Mouse (Mus musculus) forebrain, embryonic 16.5 days (tissue): ENCODE measurements around the gene Dok5. TPM values are rescaled to one million over a fixed set of nuclear protein-coding genes. Genes with fewer than 3 reads are reported as not detected.

Source experiments
- ATAC-seq: fragments of 200-750 bp; cut with Nextera tagmentation; 2 replicates; pipeline ENCODE4 v1.8.0; 2017; ENCODE audit warnings: mild to moderate bottlenecking, moderate library complexity
- H3K27ac ChIP-seq: fragments of 300-500 bp; sonication (generic); 2 replicates; pipeline ENCODE4 v1.5.1; 2014; ENCODE audit warnings: low read length, control low read depth
- H3K27me3 ChIP-seq: fragments of 300-500 bp; sonication (generic); replicated peaks from 2 replicates; pipeline ENCODE4 v1.6.1; 2014; ENCODE audit warnings: low read length; ENCODE audit not compliant: control insufficient read depth, insufficient read depth
- H3K36me3 ChIP-seq: fragments of 300-500 bp; sonication (generic); 2 replicates; pipeline ENCODE4 v1.6.1; 2014; ENCODE audit not compliant: control insufficient read depth, insufficient read depth
- H3K4me1 ChIP-seq: fragments of 300-500 bp; sonication (generic); replicated peaks from 2 replicates; pipeline ENCODE4 v1.6.1; 2014; ENCODE audit warnings: low read length; ENCODE audit not compliant: control insufficient read depth, insufficient read depth
- H3K4me2 ChIP-seq: fragments of 300-500 bp; sonication (generic); 2 replicates; pipeline ENCODE4 v1.6.1; 2014; ENCODE audit warnings: mild to moderate bottlenecking, low read length, control low read depth
- H3K4me3 ChIP-seq: fragments of 300-500 bp; sonication (generic); replicated peaks from 2 replicates; pipeline ENCODE4 v1.5.1; 2014; ENCODE audit warnings: mild to moderate bottlenecking, low read length, control low read depth
- H3K9ac ChIP-seq: fragments of 300-500 bp; sonication (generic); replicated peaks from 2 replicates; pipeline ENCODE4 v1.6.1; 2014; ENCODE audit warnings: low read depth, low read length, control low read depth
- H3K9me3 ChIP-seq: fragments of 300-500 bp; sonication (generic); 2 replicates; pipeline ENCODE4 v1.6.1; 2016; ENCODE audit warnings: low read length; ENCODE audit not compliant: control insufficient read depth
- WGBS: fragments of 180-500 bp; shearing (Covaris S2); extraction: QIAGEN DNeasy Blood & Tissue Kit; methylation state at CpG from one replicate; pipeline ENCODE4 v1.1.7; 2014; 5-methylcytosine and 5-hydroxymethylcytosine counted together
- polyA plus RNA-seq: library from polyadenylated mRNA; unstranded; fragments of >200 nt; fragmentation: Nextera tagmentation; extraction: Ambion mirVana; gene quantifications from 2 replicates; pipeline ENCODE4 v1.2.1, GENCODE M21; 2015

The Dok5 gene
- polyA plus RNA-seq, 1 experiment from 2014 or later: 96.5 TPM

DNA sequence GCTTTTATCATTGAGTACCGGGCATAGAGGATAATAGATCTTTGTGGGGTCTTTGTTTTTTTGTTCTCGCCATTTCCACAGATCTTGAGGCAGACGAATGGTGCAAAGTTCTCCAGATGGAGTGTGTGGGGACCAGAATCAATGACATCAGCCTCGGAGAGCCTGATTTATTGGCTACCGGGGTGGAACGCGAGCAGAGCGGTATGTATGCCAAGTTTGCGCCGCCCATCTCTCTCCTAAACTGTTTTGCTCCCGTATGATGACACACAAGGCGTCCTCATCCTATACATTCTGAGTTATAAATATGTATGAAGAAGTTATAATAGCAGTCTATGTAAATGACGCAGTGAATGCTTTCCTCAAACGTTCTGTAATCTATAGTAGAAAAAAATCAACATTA is 98.4 kb downstream of the Dok5 start:
- peak overlapping the region; percentile 51 for H3K27ac ChIP-seq
- peaks cover 17% of the 10 kb centered on the region for H3K4me1 ChIP-seq

DNA sequence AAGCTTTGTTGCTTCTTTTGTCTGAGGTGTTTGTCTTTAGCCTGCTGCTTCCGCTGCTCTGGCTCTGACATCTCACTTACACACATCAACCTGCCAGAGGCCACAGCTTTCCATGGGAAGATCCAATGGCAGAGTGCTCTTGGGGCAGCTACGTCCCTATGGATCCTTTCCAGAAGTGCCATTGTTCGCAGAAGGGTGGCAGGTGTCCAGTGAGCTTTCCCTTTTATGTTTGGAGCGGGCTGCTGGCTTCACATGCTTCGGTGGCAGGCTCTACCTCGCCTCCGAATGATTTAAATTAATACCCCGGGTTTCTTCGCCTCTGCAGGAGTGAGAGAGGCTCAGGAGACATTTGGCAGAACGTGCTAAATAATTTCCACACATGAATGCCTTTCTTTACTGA is 105.3 kb downstream of the Dok5 start:
- no peak overlapping the region for H3K4me3 ChIP-seq
- 10% methylated on average over 10 of the region's 10 CpGs for WGBS
- no peaks in the 10 kb centered on the region for H3K27me3 ChIP-seq
- ATAC-seq: peak; percentile 57
- no peaks in the 10 kb centered on the region for H3K9me3 ChIP-seq
- no peak overlapping the region for H3K9ac ChIP-seq
- H3K4me1 ChIP-seq: peaks cover 37% of the 10 kb centered on the region
- H3K4me2 ChIP-seq: no peak overlapping the region
- H3K27ac ChIP-seq: peak overlapping the region; percentile 72
- H3K36me3 ChIP-seq: no peaks in the 10 kb centered on the region

More for the DNA sequence above, 98.4 kb downstream of the Dok5 start:
- no peak overlapping the region for H3K9ac ChIP-seq
- no peaks in the 10 kb centered on the region for H3K36me3 ChIP-seq
- no peak overlapping the region for H3K4me2 ChIP-seq
- H3K9me3 ChIP-seq: no peaks in the 10 kb centered on the region
- no peaks in the 10 kb centered on the region for H3K27me3 ChIP-seq
- peak; percentile 30; the same call in 1 of the 2 replicates for ATAC-seq
- H3K4me3 ChIP-seq: no peak overlapping the region
- WGBS: 68% methylated on average over 14 of the region's 14 CpGs

- WGBS: 20% methylated on average over 11 of the region's 11 CpGs
- H3K27ac ChIP-seq: peak overlapping the region; percentile 68
Measured at GRCm38 (mm10) chr2:170837363-170837762, 105.8 kb downstream of the Dok5 start.

DNA sequence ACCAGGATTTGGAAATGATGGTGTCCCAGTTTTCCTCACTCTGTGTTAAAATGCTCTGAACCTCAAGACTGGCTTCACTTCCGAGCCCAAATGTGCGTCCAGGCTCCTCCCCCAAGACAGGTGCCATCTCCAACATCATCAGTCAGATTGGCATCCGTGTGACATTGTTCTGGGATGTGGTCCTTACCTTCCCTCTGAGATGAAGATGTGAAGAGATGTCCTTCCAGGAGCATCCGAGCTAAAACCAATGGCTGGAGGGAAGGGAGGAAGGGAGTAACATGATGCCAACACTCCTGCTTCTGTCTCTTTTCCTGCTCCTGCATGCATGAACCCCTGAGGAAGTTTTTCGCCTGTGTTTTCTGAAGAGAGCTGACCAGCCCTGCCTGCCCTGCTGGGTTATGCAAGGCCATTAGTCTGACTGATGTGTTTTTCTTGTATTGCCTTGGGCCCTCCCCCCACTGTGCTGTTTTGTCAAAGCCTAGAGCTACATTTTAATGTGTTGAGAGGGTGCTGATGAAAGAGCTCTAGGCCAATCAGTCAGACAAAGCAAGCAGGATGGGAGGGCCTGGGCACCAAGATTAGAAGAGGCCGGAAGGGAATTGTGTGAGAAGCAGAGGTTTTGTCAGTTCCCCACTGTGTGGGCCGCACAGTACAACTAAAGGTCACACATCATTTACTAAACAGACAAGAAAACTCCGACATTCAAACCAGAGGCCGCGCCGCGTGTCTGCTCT is 106.4 kb downstream of the Dok5 start:
- H3K4me3 ChIP-seq: no peak overlapping the region
- H3K27me3 ChIP-seq: no peaks in the 10 kb centered on the region
- H3K4me1 ChIP-seq: peaks cover 35% of the 10 kb centered on the region
- H3K9me3 ChIP-seq: no peaks in the 10 kb centered on the region
- H3K4me2 ChIP-seq: no peak overlapping the region
- peak; percentile 87 for ATAC-seq
- WGBS: 9% methylated on average over 12 of the region's 12 CpGs
- no peak overlapping the region for H3K9ac ChIP-seq
- H3K36me3 ChIP-seq: no peaks in the 10 kb centered on the region
- H3K27ac ChIP-seq: peak overlapping the region; percentile 68

More at GRCm38 (mm10) chr2:170837363-170837762, 105.8 kb downstream of the Dok5 start:
- 0 out of 2 replicates have a peak, but pooled peaks have one; percentile 16 for ATAC-seq
- Histone ChIP-seq H3K9me3 (no peaks in the 10 kb centered on the region), H3K4me1 (peaks cover 36% of the 10 kb centered on the region), H3K27me3 (no peaks in the 10 kb centered on the region), H3K4me2 (no peak overlapping the region), H3K9ac (no peak overlapping the region), H3K36me3 (no peaks in the 10 kb centered on the region), H3K4me3 (no peak overlapping the region)

DNA sequence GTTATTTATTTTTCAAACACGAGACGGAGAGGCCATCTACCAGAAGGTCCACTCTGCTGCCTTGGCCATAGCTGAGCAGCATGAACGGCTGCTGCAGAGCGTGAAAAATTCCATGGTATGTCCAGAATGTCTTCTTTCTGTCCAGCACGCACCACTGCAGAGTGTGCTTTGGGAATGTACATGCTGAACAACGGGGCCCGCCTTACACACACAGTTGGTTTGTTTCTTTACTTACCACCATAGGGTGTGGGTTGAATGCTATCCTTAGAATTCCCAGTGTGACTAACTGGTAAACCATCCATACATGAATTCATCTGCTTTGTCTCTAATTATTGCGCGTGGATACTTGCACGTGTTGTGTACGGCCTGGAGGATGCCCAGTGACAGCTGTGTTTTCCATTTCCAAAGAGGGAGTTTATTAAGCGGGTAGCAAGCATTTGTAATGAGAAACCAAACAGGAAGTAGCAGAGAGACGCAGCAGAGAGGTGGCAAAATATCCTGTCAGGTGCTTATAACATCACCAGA is 109.9 kb downstream of the Dok5 start:
- Histone ChIP-seq H3K9me3 (no peaks in the 10 kb centered on the region), H3K9ac (no peak overlapping the region), H3K4me2 (no peak overlapping the region), H3K4me3 (no peak overlapping the region), H3K27me3 (no peaks in the 10 kb centered on the region), H3K27ac (no peak overlapping the region), H3K36me3 (no peaks in the 10 kb centered on the region), H3K4me1 (peaks cover 43% of the 10 kb centered on the region)
- WGBS: 50% methylated on average over 13 of the region's 13 CpGs
- ATAC-seq: no peak

- Histone ChIP-seq H3K9me3 (no peaks in the 10 kb centered on the region; the same call in 1 of the 2 replicates), H3K36me3 (no peaks in the 10 kb centered on the region), H3K27ac (no peak overlapping the region; the same call in 1 of the 2 replicates), H3K4me1 (peaks cover 36% of the 10 kb centered on the region), H3K9ac (no peak overlapping the region), H3K4me3 (no peak overlapping the region), H3K27me3 (no peaks in the 10 kb centered on the region), H3K4me2 (0 out of 2 replicates have a peak overlapping the region, but pooled peaks have one; percentile 5)
- ATAC-seq: no peak
- 31% methylated on average over 10 of the region's 10 CpGs for WGBS
Measured at GRCm38 (mm10) chr2:170845511-170845910, 113.9 kb downstream of the Dok5 start.

DNA sequence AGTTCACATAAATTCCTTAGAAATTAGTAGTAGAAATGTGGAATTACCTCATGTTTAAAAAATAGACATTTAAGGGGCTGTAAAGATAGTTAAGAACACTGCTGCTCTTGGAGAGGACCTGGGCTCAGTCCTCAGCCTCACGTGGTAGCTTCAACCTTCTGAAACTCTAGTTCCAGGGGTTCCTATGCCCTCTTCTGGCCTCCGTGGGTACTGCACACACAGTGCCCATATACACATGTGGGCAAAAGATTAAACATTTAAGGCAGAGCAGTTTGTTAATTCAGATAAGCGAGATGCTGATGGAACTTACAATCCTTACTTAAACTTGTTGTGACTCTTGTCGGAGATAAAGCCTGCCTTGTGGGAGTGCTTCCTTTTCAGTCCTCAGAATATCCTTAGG is 118.5 kb downstream of the Dok5 start:
- no peaks in the 10 kb centered on the region; the same call in 1 of the 2 replicates for H3K9me3 ChIP-seq
- peaks cover 29% of the 10 kb centered on the region for H3K4me1 ChIP-seq
- no peak for ATAC-seq
- H3K27ac ChIP-seq: no peak overlapping the region
- H3K9ac ChIP-seq: no peak overlapping the region
- H3K36me3 ChIP-seq: no peaks in the 10 kb centered on the region
- no peak overlapping the region for H3K4me3 ChIP-seq
- no peaks in the 10 kb centered on the region for H3K27me3 ChIP-seq
- H3K4me2 ChIP-seq: no peak overlapping the region
- 98% methylated on average over 4 of the region's 4 CpGs for WGBS

DNA sequence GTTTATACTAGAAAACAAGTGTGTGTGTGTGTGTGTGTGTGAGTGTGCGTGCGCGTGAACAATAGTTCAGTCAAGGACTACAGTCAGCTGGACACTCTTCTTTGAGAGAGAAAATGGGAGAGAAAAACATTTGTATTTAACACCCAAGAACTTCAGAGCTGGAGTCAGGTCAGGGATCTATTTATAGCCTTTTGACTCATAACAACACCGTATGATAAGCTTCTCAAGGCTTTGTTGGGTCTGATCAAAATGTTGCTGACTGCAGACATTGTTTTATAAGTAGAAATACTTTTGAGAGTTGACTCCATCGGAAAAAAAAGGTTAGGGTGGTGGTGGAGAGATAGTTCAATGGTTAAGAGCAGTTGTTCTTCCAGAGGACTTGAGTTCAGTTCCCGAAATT is 120.7 kb downstream of the Dok5 start:
- Histone ChIP-seq H3K36me3 (no peaks in the 10 kb centered on the region), H3K9ac (no peak overlapping the region), H3K9me3 (no peaks in the 10 kb centered on the region; the same call in 1 of the 2 replicates), H3K4me3 (no peak overlapping the region), H3K27ac (no peak overlapping the region), H3K27me3 (no peaks in the 10 kb centered on the region), H3K4me2 (no peak overlapping the region), H3K4me1 (peaks cover 28% of the 10 kb centered on the region)
- WGBS: 90% methylated on average over 6 of the region's 6 CpGs
- ATAC-seq: no peak

- Histone ChIP-seq H3K9ac (no peak overlapping the region), H3K4me3 (no peak overlapping the region), H3K9me3 (no peaks in the 10 kb centered on the region; the same call in 1 of the 2 replicates), H3K4me2 (no peak overlapping the region), H3K4me1 (peaks cover 19% of the 10 kb centered on the region), H3K27ac (peak overlapping the region; percentile 52), H3K27me3 (no peaks in the 10 kb centered on the region), H3K36me3 (no peaks in the 10 kb centered on the region)
- WGBS: 12% methylated on average over 3 of the region's 3 CpGs
- ATAC-seq: peak; percentile 78
Measured at GRCm38 (mm10) chr2:170855210-170855609, 123.6 kb downstream of the Dok5 start.
